Mouse (Mus musculus) kidney, adult 2 months (tissue): ENCODE data around the gene Jade2. TPM values are rescaled to one million over a fixed set of nuclear protein-coding genes. Genes with fewer than 3 reads are reported as not detected.
A peak's percentile ranks its signal among the peaks of the same experiment; 100 is the strongest.

Experiments used
- DNase-seq: peaks from one replicate; pipeline ENCODE4 v3.0.0; 2021
- H3K27ac ChIP-seq: fragments of 200-500 bp; 2 replicates; pipeline ENCODE4 v1.5.1; 2012; ENCODE audit warnings: low read depth, low read length, control low read depth, inconsistent platforms; ENCODE audit not compliant: insufficient read depth
- H3K27me3 ChIP-seq: fragments of 200-500 bp; replicated peaks from 2 replicates; pipeline ENCODE4 v1.6.1; 2012; ENCODE audit warnings: mild to moderate bottlenecking, moderate library complexity, low read length, inconsistent platforms; ENCODE audit not compliant: control insufficient read depth, insufficient read depth
- H3K36me3 ChIP-seq: fragments of 200-500 bp; 2 replicates; pipeline ENCODE4 v1.6.1; 2012; ENCODE audit warnings: mild to moderate bottlenecking, moderate library complexity, low read length, inconsistent platforms; ENCODE audit not compliant: control insufficient read depth, insufficient read depth
- H3K4me1 ChIP-seq: fragments of 200-500 bp; 2 replicates; pipeline ENCODE4 v1.6.1; 2011; ENCODE audit warnings: low read length; ENCODE audit not compliant: control insufficient read depth, insufficient read depth
- H3K4me3 ChIP-seq: fragments of 200-500 bp; 2 replicates; pipeline ENCODE4 v1.5.1; 2011; ENCODE audit warnings: mild to moderate bottlenecking, low read depth, low read length, control low read depth; ENCODE audit not compliant: insufficient read depth
- CTCF ChIP-seq: fragments of 200-500 bp; conservative IDR thresholded peaks from 2 replicates; pipeline ENCODE4 v1.5.1; 2011; ENCODE audit warnings: low read depth, mild to moderate bottlenecking, control low read depth, low read length, moderate library complexity, mixed read lengths; ENCODE audit not compliant: insufficient read depth, insufficient read length
- POLR2A ChIP-seq: fragments of 200-500 bp; IDR thresholded peaks from one replicate; pipeline ENCODE4 v1.6.1; 2011; ENCODE audit warnings: low read depth, low read length, control low read depth
- WGBS: fragments of 180-500 bp; shearing (Covaris S2); methylation state at CpG from one replicate; pipeline ENCODE4 v1.1.7; 2018; 5-methylcytosine and 5-hydroxymethylcytosine counted together
- polyA plus RNA-seq: library from polyadenylated mRNA; depleted of rRNA; stranded (reverse); fragments of >200 nt; gene quantifications from 2 replicates; pipeline ENCODE4 v1.2.3, GENCODE M21; 2012

Jade2 gene
- polyA plus RNA-seq, 1 experiment, result 13.4 TPM

- DNase-seq, result peak; percentile 68
Observed at GRCm38 (mm10) chr11:51874266-51875036, 17.0 kb upstream of the Jade2 start.

GRCm38 (mm10) chr11:51873141-51873540 lies 15.7 kb upstream of the Jade2 start:
- Histone ChIP-seq H3K27me3 (no peaks in the 10 kb centered on the region), H3K36me3 (no peaks in the 10 kb centered on the region), H3K4me1 (peaks cover 4% of the 10 kb centered on the region), H3K27ac (no peak overlapping the region), H3K4me3 (no peak overlapping the region)
- DNase-seq, result no peak
- 95% methylated on average over 5 of the region's 5 CpGs for WGBS
- TF ChIP-seq CTCF (no peak), POLR2A (no peak)

More at GRCm38 (mm10) chr11:51874266-51875036, 17.0 kb upstream of the Jade2 start:
- 54% methylated on average over 7 of the region's 7 CpGs for WGBS
- no peak for TF ChIP-seq CTCF
- Histone ChIP-seq H3K4me3 (no peak overlapping the region), H3K27ac (no peak overlapping the region), H3K4me1 (peaks cover 4% of the 10 kb centered on the region), H3K36me3 (no peaks in the 10 kb centered on the region), H3K27me3 (no peaks in the 10 kb centered on the region)

- Histone ChIP-seq H3K27ac (no peak overlapping the region), H3K27me3 (no peaks in the 10 kb centered on the region), H3K4me3 (no peak overlapping the region), H3K4me1 (no peaks in the 10 kb centered on the region), H3K36me3 (no peaks in the 10 kb centered on the region)
- DNase-seq, result no peak
- 93% methylated on average over 10 of the region's 10 CpGs for WGBS
- no peak for TF ChIP-seq CTCF
- TF ChIP-seq POLR2A, result no peak
Observed at GRCm38 (mm10) chr11:51867261-51867660, 9.8 kb upstream of the Jade2 start.

GRCm38 (mm10) chr11:51866020-51866419 lies 8.6 kb upstream of the Jade2 start:
- 78% methylated on average over 3 of the region's 3 CpGs for WGBS
- no peaks in the 10 kb centered on the region for H3K27me3 ChIP-seq
- no peaks in the 10 kb centered on the region for H3K4me1 ChIP-seq
- no peak overlapping the region for H3K27ac ChIP-seq
- TF ChIP-seq CTCF, result no peak
- no peak for TF ChIP-seq POLR2A
- H3K4me3 ChIP-seq, result no peak overlapping the region
- no peaks in the 10 kb centered on the region for H3K36me3 ChIP-seq
- no peak for DNase-seq

- H3K27me3 ChIP-seq, result no peaks in the 10 kb centered on the region
- 82% methylated on average over 8 of the region's 8 CpGs for WGBS
- TF ChIP-seq CTCF, result no peak
- no peak for TF ChIP-seq POLR2A
Observed at GRCm38 (mm10) chr11:51860666-51861065, 3.2 kb upstream of the Jade2 start.

GRCm38 (mm10) chr11:51859561-51859960 lies 2.1 kb upstream of the Jade2 start:
- Histone ChIP-seq H3K36me3 (no peaks in the 10 kb centered on the region), H3K4me3 (no peak overlapping the region), H3K27ac (peak overlapping the region; percentile 8; the same call in 1 of the 2 replicates), H3K27me3 (no peaks in the 10 kb centered on the region), H3K4me1 (peaks cover 6% of the 10 kb centered on the region; the same call in 1 of the 2 replicates)
- WGBS, result 48% methylated on average over 2 of the region's 2 CpGs
- TF ChIP-seq POLR2A, result no peak
- no peak for TF ChIP-seq CTCF
- peak; percentile 63 for DNase-seq

More at GRCm38 (mm10) chr11:51860666-51861065, 3.2 kb upstream of the Jade2 start:
- Histone ChIP-seq H3K4me3 (no peak overlapping the region), H3K4me1 (0 out of 2 replicates have a peak, but pooled peaks cover 3% of the 10 kb centered on the region), H3K27ac (no peak overlapping the region), H3K36me3 (no peaks in the 10 kb centered on the region)
- DNase-seq, result no peak

GRCm38 (mm10) chr11:51858528-51859051 lies 1.1 kb upstream of the Jade2 start:
- Histone ChIP-seq H3K36me3 (no peaks in the 10 kb centered on the region), H3K4me1 (peaks cover 6% of the 10 kb centered on the region; the same call in 1 of the 2 replicates), H3K4me3 (peak overlapping the region; percentile 79), H3K27me3 (no peaks in the 10 kb centered on the region), H3K27ac (peak overlapping the region; percentile 93)
- DNase-seq, result peak; percentile 94
- WGBS, result under 1% methylated on average over 28 of the region's 28 CpGs
- TF ChIP-seq CTCF (no peak), POLR2A (no peak)
